Mouse (Mus musculus) thymus, postnatal 10 days (tissue): ENCODE results near the gene Fam198b.

Source experiments
- DNase-seq, 2 experiments: peaks; one replicate each; pipeline ENCODE4 v3.0.0; 2021; ENCODE audit warnings: low spot score in 2 of 2

Gene Fam198b

DNA sequence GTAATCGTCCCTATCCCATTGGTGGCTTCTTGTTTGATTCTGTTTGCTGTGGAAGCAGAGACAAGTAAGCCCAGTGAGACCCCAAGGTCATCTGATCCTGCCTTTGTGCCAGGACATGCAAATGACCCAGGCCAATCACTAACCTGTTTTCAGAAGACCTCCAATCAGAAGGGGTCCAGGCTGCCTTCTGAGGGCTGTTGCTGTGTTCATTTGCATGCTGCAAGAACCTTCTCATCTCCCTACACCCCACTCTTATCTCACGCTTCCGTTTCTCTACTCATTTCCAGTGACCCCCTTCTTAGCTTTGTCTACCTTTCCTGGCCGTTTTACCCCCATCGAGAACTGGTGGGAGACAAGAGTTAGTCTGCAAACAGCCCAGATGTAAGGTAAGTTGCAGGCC, at the start of gene Fam198b:
Gene Fam198b (plus strand): TSS at position 229 of the 400 bp plus-strand sequence.
- no peak for DNase-seq

DNA sequence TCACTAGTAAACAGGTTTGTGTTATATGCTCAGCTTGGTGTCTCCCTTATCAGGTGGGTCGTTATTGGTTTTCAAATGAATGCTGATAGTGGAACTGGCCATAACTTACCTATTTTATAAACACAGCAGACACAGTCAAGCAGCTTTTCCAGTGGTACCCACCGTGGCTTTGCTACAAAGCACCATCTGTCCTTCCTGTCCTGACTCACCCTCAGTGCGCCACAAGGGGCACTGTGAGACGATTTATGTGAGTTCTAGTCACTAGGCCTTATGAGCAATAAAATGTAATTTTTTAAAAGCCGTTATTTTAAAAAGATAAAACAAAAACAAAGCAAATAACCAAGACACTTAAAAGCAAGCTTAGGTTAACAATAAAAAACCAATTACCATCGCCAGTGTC, 45.6 kb upstream of the Fam198b start:
- no peak for DNase-seq

DNA sequence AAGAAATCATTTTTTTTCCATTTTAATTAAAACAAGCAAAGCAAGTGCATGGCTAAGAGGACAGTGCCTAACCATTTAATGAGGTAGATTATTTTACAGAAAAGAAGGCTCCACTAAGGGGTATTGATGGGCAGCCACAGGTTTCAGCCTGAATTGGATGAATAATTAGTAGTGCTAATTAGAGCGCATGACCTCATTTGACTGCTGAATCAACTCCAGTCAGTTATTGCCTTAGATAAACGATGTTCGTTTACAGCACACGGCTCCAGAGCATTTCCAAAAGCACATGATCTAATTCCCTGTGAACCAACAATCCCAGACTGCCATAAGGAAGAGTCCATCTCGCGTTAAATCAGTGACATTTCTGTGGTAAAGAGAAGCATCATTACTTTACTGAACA, 42.9 kb upstream of the Fam198b start:
- DNase-seq: no peak

DNA sequence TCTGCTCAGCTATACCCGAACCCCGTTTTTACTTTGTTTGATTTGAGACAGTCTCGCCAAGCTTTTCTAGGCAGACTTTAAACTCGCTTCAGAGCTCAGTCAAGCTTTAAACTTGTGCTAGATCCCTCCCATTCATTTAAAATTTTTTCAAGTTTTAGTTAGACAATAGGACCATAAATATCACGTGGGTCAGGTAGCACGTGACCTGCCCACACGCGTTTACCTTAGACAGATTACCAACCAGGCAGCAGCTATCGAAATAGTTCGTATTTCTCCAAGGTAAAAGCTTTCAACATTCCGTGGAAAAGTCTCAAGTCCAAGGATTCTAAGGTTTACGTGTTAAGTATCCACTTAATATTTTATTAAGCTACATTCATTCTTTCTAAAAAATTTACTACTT, 42.2 kb upstream of the Fam198b start:
- peak; percentile 43 to 46 for DNase-seq

DNA sequence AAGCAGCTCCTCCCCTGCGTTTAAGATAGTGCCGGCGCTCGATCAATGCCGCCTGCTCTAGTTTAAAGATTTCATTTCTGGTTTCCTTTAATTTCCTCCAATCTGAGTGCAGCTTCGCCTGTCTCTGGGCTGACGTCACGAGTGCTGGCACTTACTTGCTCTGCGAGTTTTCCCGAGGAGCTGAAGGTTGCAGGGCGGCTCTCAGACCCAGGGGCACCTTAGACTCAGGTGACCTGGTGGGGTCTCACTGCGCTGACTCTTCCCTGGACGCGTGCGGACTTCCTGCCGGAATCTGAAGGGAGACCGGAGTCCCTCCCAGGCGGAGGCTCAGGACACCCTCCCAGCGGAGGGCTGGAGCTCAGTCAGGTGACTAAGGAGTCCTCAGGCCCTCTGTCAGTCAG, 41.7 kb upstream of the Fam198b start:
- DNase-seq: peak; percentile 51

DNA sequence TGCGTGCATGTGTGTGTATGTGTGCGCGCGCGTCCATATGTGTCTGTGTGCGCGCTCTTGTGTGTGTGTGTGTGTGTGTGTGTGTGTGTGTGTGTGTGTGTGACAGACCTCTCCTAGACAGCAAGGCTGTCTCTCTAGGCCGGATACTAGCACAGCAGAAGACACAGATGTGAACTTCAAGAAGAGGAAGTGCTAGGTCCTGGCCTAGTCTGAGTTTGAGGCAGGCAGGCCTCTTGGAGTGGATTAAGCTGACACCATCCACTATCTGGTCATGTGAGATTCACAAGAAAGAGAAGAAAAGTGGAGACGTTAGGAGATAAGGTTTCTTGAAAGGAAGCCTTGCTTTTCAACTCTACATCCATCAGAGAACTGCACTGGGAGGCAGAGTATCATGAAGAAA, 40.3 kb upstream of the Fam198b start:
- no peak for DNase-seq

DNA sequence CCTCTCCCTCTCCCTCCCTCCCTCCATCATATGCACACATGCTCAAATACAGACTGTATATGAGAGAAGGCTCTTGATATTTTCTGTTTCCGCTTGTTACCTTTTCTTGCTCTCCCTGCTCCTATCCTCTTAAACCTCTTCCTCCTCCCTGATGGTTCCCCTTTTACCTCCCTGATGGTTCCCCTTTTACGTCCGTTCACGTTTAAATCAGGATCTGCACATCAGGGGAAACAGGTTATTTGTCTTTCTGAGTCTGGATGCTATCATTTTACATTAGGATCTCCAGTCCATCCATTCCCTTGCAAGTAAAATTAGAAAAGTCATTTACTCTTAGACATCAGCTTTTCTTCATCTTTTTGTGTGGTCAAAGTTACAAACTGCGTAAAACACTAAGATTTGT, 37.7 kb upstream of the Fam198b start:
- DNase-seq: no peak

DNA sequence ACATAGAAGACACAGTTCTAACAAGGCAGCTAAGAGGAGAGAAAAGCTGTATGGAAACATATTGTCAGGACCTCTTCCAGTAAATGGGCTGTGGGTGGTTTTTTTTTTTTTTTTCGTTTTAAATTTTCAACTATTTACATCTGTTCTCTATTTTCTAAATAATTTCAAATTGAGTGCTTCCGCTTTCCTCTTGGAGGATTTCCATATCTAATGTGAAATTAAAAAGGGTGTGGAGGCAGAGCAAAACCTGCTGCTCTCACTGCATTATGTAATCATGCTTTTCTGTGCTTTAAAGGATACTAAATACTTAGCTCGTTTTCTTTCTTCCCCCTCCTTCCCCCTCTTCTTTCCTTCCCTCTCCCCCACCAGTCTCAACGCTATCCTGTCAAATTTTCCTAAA, 35.5 kb upstream of the Fam198b start:
- no peak for DNase-seq

DNA sequence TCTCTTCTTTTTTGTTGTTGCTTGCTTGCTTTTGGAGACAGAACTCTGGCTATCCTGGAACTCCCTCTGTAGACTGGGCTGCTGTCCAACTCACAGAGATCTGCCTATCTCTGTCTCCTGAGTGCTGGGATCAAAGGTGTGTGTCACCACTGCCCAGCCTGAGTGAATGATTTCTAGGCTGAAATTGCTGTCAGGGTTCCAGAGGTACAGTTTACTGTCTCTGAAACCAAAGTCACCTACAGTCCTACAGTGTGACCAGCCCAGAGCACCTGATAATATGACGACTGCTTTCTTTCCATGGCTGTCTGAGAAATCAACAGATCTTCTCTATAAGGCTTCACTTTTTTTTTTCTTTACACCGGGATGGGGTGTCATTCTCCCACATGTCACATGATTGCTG, 34.7 kb upstream of the Fam198b start:
- DNase-seq: no peak

DNA sequence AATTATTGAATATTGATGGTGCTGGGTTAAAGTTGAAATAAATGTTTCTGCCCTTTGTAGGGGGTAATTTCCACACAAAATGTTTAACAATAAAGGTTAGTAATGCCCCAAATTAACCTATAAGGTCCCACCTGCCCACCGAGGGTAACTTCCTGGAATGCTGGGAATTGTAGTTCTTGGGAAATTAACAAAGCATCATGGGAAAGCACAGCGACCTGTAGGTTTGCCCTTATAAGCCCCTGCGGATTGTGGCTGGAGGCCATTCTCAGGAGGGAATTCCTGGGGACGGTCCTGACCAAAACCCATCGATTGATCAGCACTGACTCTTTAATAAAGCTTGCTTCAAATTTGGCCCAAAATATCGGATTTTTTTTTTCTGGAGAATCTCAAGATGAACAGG, 33.7 kb upstream of the Fam198b start:
- DNase-seq: no peak

DNA sequence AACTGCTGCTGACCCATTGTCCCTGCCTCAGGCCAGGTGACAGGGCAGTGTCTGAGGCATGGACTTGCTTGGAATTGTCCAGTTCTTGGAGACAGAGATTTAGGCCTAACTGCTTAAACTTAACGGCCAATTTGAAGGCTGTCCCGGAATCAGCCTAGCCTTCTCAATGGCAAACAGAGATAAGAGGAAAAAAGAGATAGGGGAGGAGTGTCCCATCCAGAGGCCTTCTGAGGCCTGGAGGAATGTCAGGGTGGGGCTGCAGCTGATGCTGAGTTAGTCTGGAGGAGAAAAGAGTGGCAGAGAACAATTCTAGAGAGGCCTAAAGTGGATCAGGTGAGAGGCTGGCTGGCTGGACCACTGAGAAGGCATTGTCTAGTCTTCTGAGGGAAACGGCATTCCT, 32.2 kb upstream of the Fam198b start:
- DNase-seq: no peak

DNA sequence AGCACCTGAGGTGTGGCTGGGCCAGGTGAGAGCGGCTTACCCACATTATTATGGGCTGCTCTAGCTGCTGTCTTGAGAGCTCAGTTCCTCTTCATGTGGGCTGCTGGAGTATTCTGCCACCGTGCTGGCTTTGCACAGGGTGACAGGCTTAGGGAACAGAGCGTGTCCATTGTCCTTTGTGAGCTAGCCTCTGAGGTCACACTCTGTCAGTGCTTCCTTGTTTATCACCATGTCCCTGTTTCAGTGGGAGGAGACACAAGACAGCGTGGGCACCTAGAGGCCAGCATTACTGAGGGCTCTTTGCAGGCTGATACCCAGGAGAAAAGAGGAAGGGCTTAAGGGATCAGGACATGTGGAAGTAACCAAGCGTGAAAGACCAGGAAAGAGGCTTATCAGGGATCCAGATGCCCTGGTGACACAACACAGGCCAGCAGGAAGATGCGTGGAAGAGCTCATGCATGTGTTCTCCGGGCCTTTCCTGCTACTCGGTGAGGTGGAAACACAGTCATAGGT, 31.6 kb upstream of the Fam198b start, which contains the start of gene Tmem144:
Gene Tmem144 (minus strand): TSS at position 120 of the 513 bp plus-strand sequence.
- no peak for DNase-seq

DNA sequence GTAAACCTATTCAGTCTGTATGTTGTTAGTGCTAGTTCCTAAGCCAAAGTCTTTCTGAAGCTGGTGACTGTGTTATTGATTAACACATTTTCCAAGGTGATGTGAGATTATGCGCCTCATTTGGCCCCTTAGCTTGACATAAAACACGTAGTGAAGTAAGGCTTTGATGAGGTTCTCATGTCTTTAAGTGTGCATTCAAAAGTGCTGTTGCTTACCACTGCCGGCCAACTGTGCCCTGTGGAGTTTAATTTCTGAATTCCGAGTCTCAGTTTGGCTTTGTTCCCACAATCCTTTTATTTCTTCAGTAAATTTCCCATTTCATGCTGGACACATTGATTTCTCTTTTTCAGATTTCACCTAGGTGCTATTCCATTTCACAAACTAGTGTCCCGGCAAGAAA, 26.6 kb upstream of the Fam198b start:
- no peak for DNase-seq

DNA sequence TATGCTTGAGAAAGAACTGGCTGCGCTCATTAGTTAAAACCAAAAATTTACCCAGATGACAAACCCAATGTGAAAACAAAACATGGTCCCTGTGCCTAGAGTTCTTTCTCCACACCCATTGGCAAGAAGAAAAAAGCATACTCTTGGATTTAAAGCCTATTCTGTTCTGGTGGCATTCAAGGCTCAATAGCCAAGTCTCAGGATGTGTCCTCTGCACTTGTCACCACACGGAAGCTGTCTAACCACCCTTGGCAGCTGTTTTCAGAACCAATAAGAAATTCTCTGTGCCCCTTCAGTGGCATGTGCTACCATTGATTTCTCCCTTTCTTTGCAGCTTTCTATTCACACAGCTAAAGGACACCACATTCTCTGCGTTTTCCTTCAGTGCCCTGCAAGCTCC, 26.1 kb upstream of the Fam198b start:
- DNase-seq: no peak

DNA sequence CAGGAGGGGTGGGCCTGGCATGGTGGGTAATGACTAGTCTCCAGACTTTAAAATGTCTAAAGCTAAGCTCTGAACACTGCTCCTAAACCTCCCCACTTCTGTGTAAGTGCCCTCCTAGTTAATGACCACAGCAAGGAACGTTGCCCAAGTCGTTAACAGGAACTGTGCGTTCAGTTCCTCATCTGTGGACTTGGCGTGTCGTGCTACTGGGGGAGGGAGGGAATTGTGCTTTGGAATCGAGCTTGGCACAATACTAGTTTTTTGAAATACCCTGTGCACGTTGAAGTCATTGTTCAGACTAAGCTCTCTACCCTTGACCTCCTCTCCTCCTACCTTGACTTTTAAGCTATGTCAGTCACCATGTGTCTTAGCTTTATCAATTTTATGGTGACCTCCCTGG, 19.5 kb upstream of the Fam198b start:
- DNase-seq: no peak

DNA sequence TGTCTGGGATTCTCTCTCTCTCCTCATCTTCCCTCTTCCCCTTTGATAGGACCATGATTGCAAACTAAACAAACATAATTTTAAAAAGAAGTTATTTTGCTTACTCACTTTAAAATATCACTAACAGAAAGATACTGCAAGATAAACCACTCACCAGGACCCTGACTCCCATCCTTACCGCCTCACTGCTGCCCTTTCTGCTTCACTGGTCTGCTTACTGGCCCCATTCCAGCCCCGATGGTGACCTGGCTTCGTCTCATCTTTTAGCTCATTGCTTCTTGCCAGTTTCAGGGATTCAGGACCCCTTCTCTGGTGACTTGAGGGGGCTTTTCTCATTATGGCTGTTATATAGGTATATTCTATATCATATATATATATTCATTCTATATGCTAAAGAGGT, 18.2 kb upstream of the Fam198b start:
- no peak for DNase-seq

DNA sequence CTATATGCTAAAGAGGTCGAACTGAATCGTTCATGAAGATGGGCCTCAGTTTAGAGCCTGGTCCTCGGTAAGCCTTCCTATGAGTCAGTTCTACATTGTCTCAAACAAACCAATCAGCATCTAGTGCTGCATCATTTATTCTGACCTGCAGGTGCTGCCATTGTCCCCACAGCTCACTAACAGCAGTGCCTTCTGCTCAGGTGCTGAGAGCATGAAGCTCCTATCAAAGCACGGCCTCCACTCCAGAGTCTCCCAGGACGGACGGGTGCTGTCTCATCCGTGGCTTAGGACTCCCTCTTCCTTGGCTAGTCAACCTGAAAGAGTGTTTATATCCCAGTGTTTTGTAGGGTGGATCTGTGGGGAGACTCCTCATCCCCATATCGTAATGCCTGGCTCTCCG, 17.8 kb upstream of the Fam198b start:
- no peak for DNase-seq

DNA sequence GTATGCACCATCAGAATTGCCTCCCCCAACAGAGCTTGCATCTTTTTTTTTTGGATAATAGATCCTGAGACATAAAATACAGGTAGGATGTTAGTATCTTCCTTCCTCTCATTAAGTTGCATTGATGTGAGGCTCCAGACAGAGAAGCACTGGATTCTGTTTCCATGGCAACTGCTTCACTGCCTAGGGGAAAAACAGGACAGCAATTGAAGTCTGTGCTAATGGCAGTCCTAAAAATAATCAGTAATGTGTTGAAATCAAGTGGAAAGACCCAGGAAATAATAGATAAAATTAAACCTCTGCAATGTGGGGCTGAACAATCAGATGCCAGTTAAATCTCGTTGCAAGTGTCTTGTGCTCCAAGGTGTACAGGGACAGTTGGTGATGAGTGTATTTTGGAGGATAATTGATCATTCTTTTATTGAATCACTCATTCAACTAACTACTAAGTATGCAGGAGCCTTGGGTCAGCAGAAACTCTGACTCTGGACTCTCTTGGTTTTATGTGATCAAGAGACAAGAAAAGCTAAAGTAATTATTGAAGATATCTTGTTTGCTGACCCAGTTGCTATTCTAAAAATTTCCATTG, 17.1 kb upstream of the Fam198b start:
- DNase-seq: no peak

DNA sequence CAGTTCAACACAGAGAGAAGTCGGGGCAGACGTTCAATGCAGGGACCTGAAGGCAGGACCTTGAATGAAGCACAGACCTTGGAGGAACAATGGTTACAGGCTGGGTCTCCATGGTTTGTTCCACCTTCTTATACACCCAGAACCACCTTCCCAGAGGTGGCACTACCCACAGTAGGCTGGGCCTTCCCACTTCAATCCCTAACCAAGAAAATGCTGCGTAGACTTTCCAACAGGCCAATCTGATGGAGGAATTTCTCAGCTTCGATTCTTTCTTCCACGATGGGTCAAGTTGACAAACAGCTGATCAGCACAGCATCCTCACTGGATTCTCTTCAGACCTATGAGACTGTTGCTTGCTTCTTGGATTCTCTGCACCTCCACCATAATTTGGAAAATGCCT, 8.9 kb upstream of the Fam198b start:
- DNase-seq: no peak

DNA sequence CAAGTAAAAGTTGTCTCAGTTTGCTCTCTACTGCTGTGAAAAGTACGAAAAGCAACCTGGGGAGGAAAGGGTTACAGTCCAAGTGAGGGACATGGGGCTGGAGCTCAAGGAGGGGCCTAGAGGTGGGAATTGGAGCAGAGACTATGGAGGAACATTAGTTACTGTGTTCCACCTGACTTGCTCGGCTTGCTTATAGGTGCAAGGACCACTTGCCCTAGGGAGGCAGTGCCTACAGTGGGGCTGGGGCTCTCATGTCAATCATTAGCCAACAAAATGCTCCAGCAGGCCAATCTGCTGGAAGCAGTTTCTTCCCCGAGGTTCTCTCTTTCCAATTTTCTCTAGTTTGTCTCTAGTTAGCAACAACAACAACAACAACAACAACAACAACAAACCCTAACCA, 6.0 kb upstream of the Fam198b start:
- no peak for DNase-seq

DNA sequence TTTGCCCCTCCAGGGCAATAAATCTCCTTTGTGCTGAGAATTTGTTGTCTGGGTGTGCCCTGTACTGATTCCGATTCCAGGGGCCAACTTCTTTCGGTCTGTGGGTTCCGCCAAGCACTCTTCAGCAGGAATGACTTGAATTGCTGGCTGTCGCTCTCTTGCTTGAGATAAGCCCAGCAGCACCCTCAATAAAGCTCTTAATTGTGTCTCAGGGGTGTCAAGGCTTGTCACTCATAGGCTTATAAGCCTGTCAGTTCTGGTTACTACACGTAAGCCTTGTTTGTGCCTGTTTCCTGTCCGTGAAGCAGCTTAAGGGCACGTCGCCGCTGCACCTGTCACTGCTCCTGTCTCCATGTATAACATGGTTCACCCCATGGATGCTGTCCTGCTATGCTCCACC, 5.1 kb upstream of the Fam198b start:
- DNase-seq: no peak

DNA sequence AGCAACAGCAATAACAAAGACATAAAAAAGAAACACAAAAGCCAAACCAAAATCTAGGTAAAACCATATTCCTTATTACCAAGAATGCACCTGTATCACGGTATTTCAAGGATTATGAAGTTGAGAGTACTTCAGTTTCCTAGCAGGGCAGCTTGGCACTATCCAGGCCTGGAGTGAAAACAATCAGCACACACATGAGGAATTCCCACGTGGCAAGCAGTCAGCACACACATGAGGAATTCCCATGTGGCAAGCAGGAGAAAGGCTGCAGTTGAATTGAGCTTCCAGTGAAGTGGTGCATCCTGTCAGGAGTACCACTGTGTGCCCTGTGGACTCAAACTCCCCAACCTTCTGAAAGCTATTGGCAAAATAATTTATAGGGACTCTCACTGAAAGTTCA, 2.7 kb upstream of the Fam198b start:
- DNase-seq: no peak

DNA sequence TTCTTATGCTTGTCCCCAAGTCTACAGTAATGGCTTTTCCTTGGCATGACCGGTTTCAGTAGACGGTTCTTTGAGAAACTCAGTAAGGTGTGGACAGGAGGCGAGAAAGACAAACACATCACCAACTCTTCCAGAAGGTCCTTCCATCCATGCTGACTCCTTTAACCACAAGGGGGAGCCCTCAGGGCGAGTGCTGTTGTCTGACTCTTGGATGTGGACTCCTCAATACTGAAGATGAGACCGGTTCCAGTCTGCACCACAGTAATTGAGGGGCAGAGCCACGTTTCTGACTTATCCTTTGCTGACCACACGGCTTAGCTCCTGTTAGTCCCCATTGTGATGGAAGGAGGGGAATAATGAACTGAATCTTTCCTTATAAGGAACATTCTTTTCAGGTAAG, 1.2 kb upstream of the Fam198b start:
- DNase-seq: peak; percentile 5 to 48

DNA sequence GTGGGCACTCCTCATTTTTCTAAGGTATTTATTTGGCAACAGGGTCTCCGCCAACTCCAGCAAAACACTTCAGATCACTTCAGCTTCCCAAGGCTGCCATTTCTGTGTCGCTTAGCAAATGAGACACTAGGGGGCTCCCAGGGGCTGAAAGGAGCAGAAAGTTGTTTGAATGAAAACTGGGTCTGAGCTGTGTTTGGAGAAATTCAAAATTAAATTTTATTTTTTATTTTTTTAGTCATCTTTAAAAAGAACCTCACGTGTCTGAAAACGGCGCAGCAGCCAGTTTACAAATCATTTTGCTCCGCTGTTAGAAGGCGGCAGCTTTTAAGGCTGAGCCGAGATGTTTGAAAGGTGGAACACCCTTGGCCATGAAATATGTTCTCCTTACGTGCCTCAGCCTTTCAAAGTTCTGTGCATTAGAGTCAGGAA, 442 bp downstream of the Fam198b start:
- DNase-seq: peak in 1 of 2 experiments; percentile 12
